Mouse (Mus musculus) limb, embryonic 12.5 days (tissue): ENCODE data around the gene Kdm2a. TPM values are rescaled to one million over a fixed set of nuclear protein-coding genes. Genes with fewer than 3 reads are reported as not detected.
"Not testable (repeated sequence)": the region's sequence is repeated elsewhere in the genome, so short reads cannot be mapped to it uniquely, and the experiment has no call there.

Experiments used
- ATAC-seq: fragments of 200-750 bp; cut with Nextera tagmentation; 2 replicates; pipeline ENCODE4 v1.8.0; 2017; ENCODE audit warnings: low read depth, moderate TSS enrichment; ENCODE audit not compliant: insufficient number of reproducible peaks, insufficient read depth, low FRiP score, low TSS enrichment
- H3K27ac ChIP-seq: fragments of 300-500 bp; sonication (generic); 2 replicates; pipeline ENCODE4 v1.5.1; 2016; ENCODE audit warnings: mild to moderate bottlenecking, moderate library complexity
- H3K27me3 ChIP-seq: fragments of 300-500 bp; sonication (generic); 2 replicates; pipeline ENCODE4 v1.6.1; 2016; ENCODE audit warnings: mild to moderate bottlenecking, moderate library complexity
- H3K36me3 ChIP-seq: fragments of 300-500 bp; sonication (generic); 2 replicates; pipeline ENCODE4 v1.6.1; 2016; ENCODE audit warnings: mild to moderate bottlenecking, moderate library complexity
- H3K4me1 ChIP-seq: fragments of 300-500 bp; sonication (generic); replicated peaks from 2 replicates; pipeline ENCODE4 v1.6.1; 2016
- H3K4me2 ChIP-seq: fragments of 300-500 bp; sonication (generic); 2 replicates; pipeline ENCODE4 v1.6.1; 2016; ENCODE audit warnings: mild to moderate bottlenecking, moderate library complexity
- H3K4me3 ChIP-seq: fragments of 300-500 bp; sonication (generic); replicated peaks from 2 replicates; pipeline ENCODE4 v1.5.1; 2016; ENCODE audit warnings: mild to moderate bottlenecking
- H3K9ac ChIP-seq: fragments of 300-500 bp; sonication (generic); replicated peaks from 2 replicates; pipeline ENCODE4 v1.6.1; 2016; ENCODE audit warnings: mild to moderate bottlenecking, moderate library complexity
- H3K9me3 ChIP-seq: fragments of 300-500 bp; sonication (generic); 2 replicates; pipeline ENCODE4 v1.6.1; 2016; ENCODE audit warnings: mild to moderate bottlenecking, moderate library complexity
- WGBS: fragments of 180-500 bp; shearing (Covaris S2); methylation state at CpG from one replicate; pipeline ENCODE4 v1.1.7; 2016; 5-methylcytosine and 5-hydroxymethylcytosine counted together
- polyA plus RNA-seq: library from polyadenylated mRNA; unstranded; fragments of >200 nt; fragmentation: Nextera tagmentation; extraction: Ambion mirVana; gene quantifications from 2 replicates; pipeline ENCODE4 v1.2.1, GENCODE M21; 2016

Kdm2a gene
- polyA plus RNA-seq, 1 experiment from 2014 or later = 56.3 TPM

GRCm38 (mm10) chr19:4382303-4382702, 15.8 kb downstream of the Kdm2a start:
- H3K9me3 ChIP-seq, H3K9ac ChIP-seq, H3K27me3 ChIP-seq, H3K27ac ChIP-seq, H3K4me3 ChIP-seq, H3K4me1 ChIP-seq, H3K4me2 ChIP-seq, ATAC-seq: not testable (repeated sequence)
- WGBS = 97% methylated on average over 1 of the region's 1 CpGs
- H3K36me3 ChIP-seq = peaks cover 55% of the 10 kb centered on the region

GRCm38 (mm10) chr19:4370656-4371055, 27.4 kb downstream of the Kdm2a start:
- H3K27ac ChIP-seq = no peak overlapping the region
- no peak overlapping the region for H3K9ac ChIP-seq
- 84% methylated on average over 2 of the region's 2 CpGs for WGBS
- no peak for ATAC-seq
- H3K4me1 ChIP-seq = no peaks in the 10 kb centered on the region
- no peak overlapping the region for H3K4me3 ChIP-seq
- no peaks in the 10 kb centered on the region for H3K27me3 ChIP-seq
- no peaks in the 10 kb centered on the region for H3K9me3 ChIP-seq
- peaks cover 42% of the 10 kb centered on the region for H3K36me3 ChIP-seq
- no peak overlapping the region for H3K4me2 ChIP-seq

GRCm38 (mm10) chr19:4370254-4370653, 27.8 kb downstream of the Kdm2a start:
- no peak overlapping the region for H3K9ac ChIP-seq
- H3K4me2 ChIP-seq = no peak overlapping the region
- no peaks in the 10 kb centered on the region for H3K4me1 ChIP-seq
- 81% methylated on average over 1 of the region's 1 CpGs for WGBS
- no peak overlapping the region for H3K27ac ChIP-seq
- H3K27me3 ChIP-seq = no peaks in the 10 kb centered on the region
- H3K9me3 ChIP-seq = no peaks in the 10 kb centered on the region
- peaks cover 41% of the 10 kb centered on the region for H3K36me3 ChIP-seq
- no peak overlapping the region for H3K4me3 ChIP-seq
- no peak for ATAC-seq

GRCm38 (mm10) chr19:4349455-4349854, 48.6 kb downstream of the Kdm2a start:
- H3K36me3 ChIP-seq = peaks cover 90% of the 10 kb centered on the region

GRCm38 (mm10) chr19:4346479-4346878, 51.6 kb downstream of the Kdm2a start:
- H3K27ac ChIP-seq = no peak overlapping the region
- H3K36me3 ChIP-seq = peaks cover 89% of the 10 kb centered on the region
- H3K4me3 ChIP-seq = no peak overlapping the region
- 94% methylated on average over 1 of the region's 1 CpGs for WGBS
- H3K4me2 ChIP-seq = no peak overlapping the region
- no peaks in the 10 kb centered on the region for H3K27me3 ChIP-seq
- ATAC-seq = no peak
- no peaks in the 10 kb centered on the region for H3K9me3 ChIP-seq
- H3K9ac ChIP-seq = no peak overlapping the region
- no peaks in the 10 kb centered on the region for H3K4me1 ChIP-seq

More at GRCm38 (mm10) chr19:4349455-4349854, 48.6 kb downstream of the Kdm2a start:
- Histone ChIP-seq H3K4me3 (no peak overlapping the region), H3K27me3 (no peaks in the 10 kb centered on the region), H3K4me1 (no peaks in the 10 kb centered on the region), H3K9ac (no peak overlapping the region), H3K4me2 (no peak overlapping the region), H3K27ac (no peak overlapping the region), H3K9me3 (no peaks in the 10 kb centered on the region)
- no peak for ATAC-seq
- WGBS = 94% methylated on average over 2 of the region's 2 CpGs

GRCm38 (mm10) chr19:4338162-4338561, 59.9 kb downstream of the Kdm2a start:
- Histone ChIP-seq H3K4me3 (no peak overlapping the region), H3K9me3 (no peaks in the 10 kb centered on the region), H3K4me1 (peaks cover 11% of the 10 kb centered on the region), H3K27ac (no peak overlapping the region), H3K27me3 (no peaks in the 10 kb centered on the region), H3K4me2 (no peak overlapping the region), H3K36me3 (peaks cover 60% of the 10 kb centered on the region), H3K9ac (no peak overlapping the region)
- 46% methylated on average over 2 of the region's 2 CpGs for WGBS
- ATAC-seq = no peak

GRCm38 (mm10) chr19:4333791-4334190, 64.3 kb downstream of the Kdm2a start:
- Histone ChIP-seq H3K9me3 (no peaks in the 10 kb centered on the region), H3K9ac (peak overlapping the region; percentile 78), H3K36me3 (peaks cover 51% of the 10 kb centered on the region), H3K4me3 (peak overlapping the region; percentile 61), H3K27ac (peak overlapping the region; percentile 93), H3K27me3 (no peaks in the 10 kb centered on the region), H3K4me2 (peak overlapping the region; percentile 87), H3K4me1 (peaks cover 25% of the 10 kb centered on the region)
- WGBS = under 1% methylated on average over 16 of the region's 16 CpGs
- peak; percentile 99 for ATAC-seq

GRCm38 (mm10) chr19:4333100-4333775, 64.8 kb downstream of the Kdm2a start:
- ATAC-seq = no peak
- 2% methylated on average over 13 of the region's 13 CpGs for WGBS
- Histone ChIP-seq H3K4me1 (peaks cover 25% of the 10 kb centered on the region), H3K36me3 (peaks cover 51% of the 10 kb centered on the region), H3K9me3 (no peaks in the 10 kb centered on the region), H3K4me3 (peak overlapping the region; percentile 61), H3K9ac (peak overlapping the region; percentile 78), H3K4me2 (peak overlapping the region; percentile 87), H3K27me3 (no peaks in the 10 kb centered on the region), H3K27ac (peak overlapping the region; percentile 93)

- peak overlapping the region; percentile 78 for H3K9ac ChIP-seq
- WGBS = 0% methylated on average over 4 of the region's 4 CpGs
- ATAC-seq = no peak
- H3K36me3 ChIP-seq = peaks cover 54% of the 10 kb centered on the region
- H3K27ac ChIP-seq = peak overlapping the region; percentile 93
- H3K27me3 ChIP-seq = no peaks in the 10 kb centered on the region
- H3K4me2 ChIP-seq = peak overlapping the region; percentile 87
- H3K4me1 ChIP-seq = peaks cover 25% of the 10 kb centered on the region
- no peaks in the 10 kb centered on the region for H3K9me3 ChIP-seq
- H3K4me3 ChIP-seq = peak overlapping the region; percentile 61
These were observed 65.4 kb downstream of the Kdm2a start for GRCm38 (mm10) chr19:4332653-4333052.

GRCm38 (mm10) chr19:4331273-4331672, 66.8 kb downstream of the Kdm2a start:
- Histone ChIP-seq H3K9ac (no peak overlapping the region), H3K9me3 (no peaks in the 10 kb centered on the region), H3K4me3 (no peak overlapping the region), H3K4me2 (no peak overlapping the region), H3K4me1 (peaks cover 25% of the 10 kb centered on the region), H3K27ac (no peak overlapping the region), H3K27me3 (no peaks in the 10 kb centered on the region), H3K36me3 (peaks cover 59% of the 10 kb centered on the region)
- no peak for ATAC-seq
- 90% methylated on average over 3 of the region's 3 CpGs for WGBS

- H3K36me3 ChIP-seq = peaks cover 65% of the 10 kb centered on the region
- no peak overlapping the region for H3K4me2 ChIP-seq
- H3K27me3 ChIP-seq = no peaks in the 10 kb centered on the region
- ATAC-seq = no peak
- WGBS = 94% methylated on average over 2 of the region's 2 CpGs
- no peak overlapping the region for H3K27ac ChIP-seq
- no peaks in the 10 kb centered on the region for H3K9me3 ChIP-seq
- H3K4me3 ChIP-seq = no peak overlapping the region
- no peak overlapping the region for H3K9ac ChIP-seq
- peaks cover 25% of the 10 kb centered on the region for H3K4me1 ChIP-seq
These were observed 67.5 kb downstream of the Kdm2a start for GRCm38 (mm10) chr19:4330603-4331002.

- no peaks in the 10 kb centered on the region for H3K9me3 ChIP-seq
- peaks cover 14% of the 10 kb centered on the region for H3K4me1 ChIP-seq
- H3K4me3 ChIP-seq = no peak overlapping the region
- ATAC-seq = no peak
- H3K9ac ChIP-seq = no peak overlapping the region
- no peaks in the 10 kb centered on the region for H3K27me3 ChIP-seq
- 93% methylated on average over 8 of the region's 8 CpGs for WGBS
- H3K27ac ChIP-seq = no peak overlapping the region
- H3K36me3 ChIP-seq = peaks cover 78% of the 10 kb centered on the region
- H3K4me2 ChIP-seq = no peak overlapping the region
These were observed 69.3 kb downstream of the Kdm2a start for GRCm38 (mm10) chr19:4328737-4329304.
